Mouse (Mus musculus) macrophage (primary cell): ENCODE measurements around the gene Gpx4. TPM values are rescaled to one million over a fixed set of nuclear protein-coding genes. Genes with fewer than 3 reads are reported as not detected.

Experiments
- H3K27ac ChIP-seq: fragments of 350-480 bp; formaldehyde crosslinking; 2 replicates; pipeline ENCODE4 v1.9.0; 2021
- H3K36me3 ChIP-seq: fragments of 350-480 bp; formaldehyde crosslinking; 2 replicates; pipeline ENCODE4 v1.9.0; 2021; ENCODE audit errors: inconsistent target
- H3K4me3 ChIP-seq: fragments of 350-480 bp; formaldehyde crosslinking; 2 replicates; pipeline ENCODE4 v1.9.0; 2021; ENCODE audit errors: inconsistent target
- H3K79me2 ChIP-seq: fragments of 350-480 bp; formaldehyde crosslinking; 2 replicates; pipeline ENCODE4 v1.9.0; 2021; ENCODE audit errors: inconsistent target
- WGBS: methylation state at CpG from one replicate; pipeline ENCODE4 v1.1.7; 2026; ENCODE audit warnings: inconsistent platforms; ENCODE audit not compliant: missing documents; 5-methylcytosine and 5-hydroxymethylcytosine counted together
- polyA plus RNA-seq: library from polyadenylated mRNA; stranded (reverse); fragments of 250-400 nt; gene quantifications from 3 replicates; pipeline ENCODE4 v1.2.4, GENCODE M21; 2018; ENCODE audit warnings: inconsistent platforms

Gpx4 gene
- polyA plus RNA-seq, 1 experiment from 2014 or later = 427 TPM

GRCm38 (mm10) chr10:80018739-80019297 is 28.1 kb upstream of the Gpx4 start:
- peak overlapping the region; percentile 97 for H3K27ac ChIP-seq
- H3K4me3 ChIP-seq = peak overlapping the region; percentile 90
- H3K79me2 ChIP-seq = peaks cover 74% of the 10 kb centered on the region
- WGBS = 20% methylated on average over 10 of the region's 15 CpGs
- peaks cover 46% of the 10 kb centered on the region; the same call in 1 of the 2 replicates for H3K36me3 ChIP-seq

DNA sequence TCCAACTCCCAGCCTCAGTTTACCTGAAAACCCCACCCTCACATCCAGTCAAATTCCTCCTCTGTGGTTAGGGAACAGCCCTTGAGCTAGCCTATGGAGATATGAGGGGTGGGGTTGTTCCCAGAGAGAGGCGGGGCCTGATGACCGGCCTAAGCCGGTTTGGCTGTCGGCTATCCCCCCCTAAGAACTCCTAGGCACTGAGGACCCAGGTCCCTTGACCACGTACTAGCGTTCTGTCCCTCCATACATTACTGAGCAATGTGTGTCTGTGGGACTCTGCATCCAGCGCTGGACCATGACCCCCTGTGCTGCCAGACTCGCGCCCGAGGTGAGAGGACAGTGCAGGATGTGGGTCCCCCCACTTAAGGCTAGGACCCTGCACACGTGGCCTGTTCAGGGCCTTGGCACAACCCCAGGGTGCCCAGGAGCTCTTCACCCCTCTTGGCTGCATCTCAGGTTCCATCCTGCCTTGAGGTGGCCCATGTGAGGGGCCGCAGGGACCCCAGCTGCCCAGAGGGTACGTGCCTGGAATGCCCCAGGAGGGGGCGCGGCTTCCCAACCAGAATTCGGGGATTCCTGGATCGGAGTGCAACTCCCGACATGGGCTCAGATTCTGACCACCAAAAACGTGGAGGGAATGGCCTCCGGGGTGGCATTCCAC is 27.4 kb upstream of the Gpx4 start:
- Histone ChIP-seq H3K4me3 (no peak overlapping the region), H3K79me2 (peaks cover 82% of the 10 kb centered on the region), H3K27ac (peak overlapping the region; percentile 97), H3K36me3 (peaks cover 49% of the 10 kb centered on the region; the same call in 1 of the 2 replicates)
- 89% methylated on average over 19 of the region's 20 CpGs for WGBS

- peaks cover 88% of the 10 kb centered on the region for H3K79me2 ChIP-seq
- WGBS = 92% methylated on average over 11 of the region's 11 CpGs
- no peak overlapping the region for H3K4me3 ChIP-seq
- peaks cover 55% of the 10 kb centered on the region for H3K36me3 ChIP-seq
- no peak overlapping the region for H3K27ac ChIP-seq
These were observed 26.8 kb upstream of the Gpx4 start for GRCm38 (mm10) chr10:80020191-80020590.

DNA sequence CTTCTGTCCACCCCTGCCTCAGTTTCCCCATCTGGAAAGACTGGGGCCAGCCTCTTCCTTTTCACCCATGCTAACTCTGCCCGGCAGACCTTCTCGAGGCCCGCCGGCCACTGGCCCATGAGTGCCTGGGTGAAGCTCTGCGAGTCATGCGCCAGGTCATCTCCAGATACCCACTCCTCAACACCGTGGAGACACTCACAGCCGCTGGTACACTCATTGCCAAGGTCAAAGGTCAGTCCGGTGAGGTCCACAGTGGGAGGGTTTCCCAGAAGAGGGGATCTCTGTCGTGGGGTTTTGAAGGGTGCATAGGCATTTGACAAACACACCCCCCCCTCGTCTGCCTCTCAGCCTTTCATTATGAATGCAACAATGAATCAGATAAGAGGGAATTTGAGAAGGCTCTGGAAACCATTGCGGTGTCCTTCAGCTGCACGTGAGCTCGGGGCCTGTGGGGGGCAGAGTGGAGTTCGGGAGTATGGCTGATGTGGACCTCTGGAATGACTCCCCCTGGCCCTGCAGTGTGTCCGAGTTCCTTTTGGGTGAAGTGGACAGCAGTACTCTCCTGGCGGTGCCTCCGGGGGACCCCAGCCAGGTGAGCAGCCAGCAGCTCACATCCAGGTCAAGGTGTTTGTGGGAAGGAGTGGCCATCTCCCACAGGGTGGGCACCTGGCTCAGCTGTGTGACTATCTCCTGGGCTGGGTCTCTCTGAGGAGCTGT is 26.2 kb upstream of the Gpx4 start:
- 90% methylated on average over 17 of the region's 18 CpGs for WGBS
- Histone ChIP-seq H3K27ac (no peak overlapping the region), H3K36me3 (peaks cover 61% of the 10 kb centered on the region), H3K79me2 (peaks cover 93% of the 10 kb centered on the region), H3K4me3 (no peak overlapping the region)

GRCm38 (mm10) chr10:80021320-80021641 is 25.7 kb upstream of the Gpx4 start:
- no peak overlapping the region for H3K4me3 ChIP-seq
- H3K27ac ChIP-seq = no peak overlapping the region
- peaks cover 98% of the 10 kb centered on the region for H3K79me2 ChIP-seq
- WGBS = 73% methylated on average over 13 of the region's 13 CpGs
- H3K36me3 ChIP-seq = peaks cover 66% of the 10 kb centered on the region

- WGBS = 27% methylated on average over 12 of the region's 12 CpGs
- peaks cover 75% of the 10 kb centered on the region for H3K36me3 ChIP-seq
- 0 out of 2 replicates have a peak overlapping the region, but pooled peaks have one; percentile 4 for H3K27ac ChIP-seq
- no peak overlapping the region for H3K4me3 ChIP-seq
- peaks cover 100% of the 10 kb centered on the region for H3K79me2 ChIP-seq
These were observed 24.8 kb upstream of the Gpx4 start for GRCm38 (mm10) chr10:80022164-80022563.

DNA sequence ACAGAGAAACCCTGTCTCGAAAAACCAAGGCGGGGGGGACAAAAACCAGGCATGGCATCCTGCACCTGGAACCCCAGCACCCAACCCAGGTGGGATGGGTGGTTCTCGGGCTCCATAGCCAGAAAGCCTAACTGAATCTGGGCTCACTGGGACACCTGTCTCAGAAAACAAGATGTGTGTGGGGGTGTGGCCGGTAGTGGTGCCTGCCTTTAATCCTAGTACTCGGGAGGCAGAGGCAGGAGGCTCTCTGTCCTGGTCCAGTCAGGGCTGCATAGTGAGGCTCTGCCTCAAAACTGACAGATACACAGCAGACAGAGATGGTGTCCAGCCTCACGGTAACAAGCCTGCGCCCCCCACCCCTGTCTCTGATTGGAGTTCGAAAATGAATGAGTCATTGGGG is 24.2 kb upstream of the Gpx4 start:
- H3K36me3 ChIP-seq = peaks cover 81% of the 10 kb centered on the region
- H3K79me2 ChIP-seq = peaks cover 100% of the 10 kb centered on the region
- no peak overlapping the region for H3K4me3 ChIP-seq
- 0 out of 2 replicates have a peak overlapping the region, but pooled peaks have one; percentile 79 for H3K27ac ChIP-seq
- 83% methylated on average over 8 of the region's 8 CpGs for WGBS

- Histone ChIP-seq H3K4me3 (no peak overlapping the region), H3K79me2 (peaks cover 100% of the 10 kb centered on the region), H3K27ac (peak overlapping the region; percentile 79), H3K36me3 (peaks cover 91% of the 10 kb centered on the region)
- WGBS = 56% methylated on average over 5 of the region's 5 CpGs
These were observed 23.2 kb upstream of the Gpx4 start for GRCm38 (mm10) chr10:80023758-80024157.

- WGBS = 50% methylated on average over 15 of the region's 15 CpGs
- Histone ChIP-seq H3K36me3 (peaks cover 93% of the 10 kb centered on the region), H3K4me3 (no peak overlapping the region), H3K27ac (peak overlapping the region; percentile 79), H3K79me2 (peaks cover 98% of the 10 kb centered on the region)
These were observed 22.5 kb upstream of the Gpx4 start for GRCm38 (mm10) chr10:80024229-80025043.

DNA sequence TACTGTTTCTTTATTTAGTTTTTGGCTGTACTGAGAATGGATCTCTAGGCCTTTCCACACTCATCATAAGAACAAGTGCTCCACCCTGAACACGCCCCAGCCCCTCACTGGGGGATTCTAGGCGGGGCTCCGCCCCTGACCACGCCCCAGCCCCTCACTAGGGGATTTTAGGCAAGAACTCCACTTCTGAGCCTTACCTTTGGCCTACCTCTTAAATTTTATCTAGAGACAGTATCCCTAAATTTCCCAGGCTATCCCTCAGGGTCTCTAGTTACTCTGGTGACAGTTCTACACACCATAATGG is 22.0 kb upstream of the Gpx4 start:
- H3K79me2 ChIP-seq = peaks cover 93% of the 10 kb centered on the region
- H3K27ac ChIP-seq = peak overlapping the region; percentile 79
- H3K4me3 ChIP-seq = no peak overlapping the region
- WGBS = 70% methylated on average over 4 of the region's 4 CpGs
- peaks cover 93% of the 10 kb centered on the region for H3K36me3 ChIP-seq

- no peak overlapping the region for H3K4me3 ChIP-seq
- peaks cover 93% of the 10 kb centered on the region for H3K79me2 ChIP-seq
- H3K36me3 ChIP-seq = peaks cover 95% of the 10 kb centered on the region
- 94% methylated on average over 10 of the region's 10 CpGs for WGBS
- H3K27ac ChIP-seq = peak overlapping the region; percentile 79; the same call in 1 of the 2 replicates
These were observed 21.5 kb upstream of the Gpx4 start for GRCm38 (mm10) chr10:80025463-80025862.

GRCm38 (mm10) chr10:80025889-80026288 is 21.1 kb upstream of the Gpx4 start:
- 71% methylated on average over 10 of the region's 12 CpGs for WGBS
- Histone ChIP-seq H3K27ac (no peak overlapping the region), H3K4me3 (no peak overlapping the region), H3K36me3 (peaks cover 95% of the 10 kb centered on the region), H3K79me2 (peaks cover 89% of the 10 kb centered on the region)

- no peak overlapping the region for H3K27ac ChIP-seq
- peaks cover 86% of the 10 kb centered on the region for H3K36me3 ChIP-seq
- no peak overlapping the region for H3K4me3 ChIP-seq
- WGBS = 91% methylated on average over 19 of the region's 20 CpGs
- peaks cover 69% of the 10 kb centered on the region for H3K79me2 ChIP-seq
These were observed 19.1 kb upstream of the Gpx4 start for GRCm38 (mm10) chr10:80027681-80028520.

DNA sequence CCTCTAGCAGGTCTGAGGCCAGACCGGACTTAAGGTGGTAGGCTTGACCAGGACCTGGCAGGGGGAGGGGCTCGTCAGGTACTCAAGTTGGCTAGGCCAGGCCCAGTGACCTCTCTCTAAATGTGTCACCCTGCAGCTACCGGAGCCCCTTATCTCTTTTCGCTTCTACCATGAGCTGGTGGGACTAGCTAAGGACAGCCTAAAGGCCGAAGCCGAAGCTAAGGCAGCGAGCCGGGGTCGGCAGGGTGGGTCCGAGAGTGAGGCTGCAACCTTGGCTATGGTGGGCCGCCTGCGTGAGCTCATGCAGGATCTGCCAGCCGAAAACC is 18.5 kb upstream of the Gpx4 start:
- H3K36me3 ChIP-seq = peaks cover 80% of the 10 kb centered on the region
- H3K79me2 ChIP-seq = peaks cover 63% of the 10 kb centered on the region
- no peak overlapping the region for H3K4me3 ChIP-seq
- 93% methylated on average over 9 of the region's 13 CpGs for WGBS
- no peak overlapping the region for H3K27ac ChIP-seq
